Mouse (Mus musculus): ENCODE results near the gene Abi2.

DNA sequence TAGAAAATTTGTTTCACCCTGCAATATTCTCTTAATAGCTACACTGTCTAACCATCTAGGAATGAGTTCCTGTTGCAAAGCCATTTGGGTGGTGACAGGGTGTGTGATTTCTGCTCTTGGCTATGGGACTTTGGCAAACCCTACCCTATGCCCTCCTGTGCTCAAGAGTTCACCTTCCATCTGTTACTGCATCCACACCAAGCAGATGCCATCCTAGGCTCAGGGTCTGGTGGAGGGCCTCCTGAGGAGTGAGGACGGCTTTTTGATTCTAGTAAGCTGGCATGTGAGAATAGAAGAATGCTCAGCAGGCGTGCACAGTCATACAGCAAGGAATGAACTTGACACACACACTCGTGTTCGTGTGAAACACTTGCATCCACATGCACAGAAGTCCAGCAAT, 81.1 kb downstream of the Abi2 start:
- TF ChIP-seq POLR2A (IDR thresholded peaks at IDR 0.05; ENCODE audit: low read depth, low read length): no peak
- no peak for TF ChIP-seq CTCF (IDR thresholded peaks at IDR 0.05; ENCODE audit: extremely low read depth, insufficient read depth, insufficient read length, insufficient replicate concordance)
